Mouse (Mus musculus) bone marrow, adult 2 months (tissue): Measurements from ENCODE around the gene Armc3. TPM values are rescaled to one million over a fixed set of nuclear protein-coding genes. Genes with fewer than 3 reads are reported as not detected.
A peak's percentile ranks its signal among the peaks of the same experiment; 100 is the strongest.

Experiments
- H3K27ac ChIP-seq: fragments of 200-500 bp; 2 replicates; pipeline ENCODE4 v1.5.1; 2012; ENCODE audit warnings: low read depth, mild to moderate bottlenecking, control low read depth, inconsistent platforms, low read length; ENCODE audit not compliant: control insufficient read depth, poor library complexity, insufficient read depth
- H3K4me1 ChIP-seq: fragments of 200-500 bp; 2 replicates; pipeline ENCODE4 v1.6.1; 2011; ENCODE audit warnings: low read length; ENCODE audit not compliant: control insufficient read depth, insufficient read depth
- H3K4me3 ChIP-seq: fragments of 200-500 bp; replicated peaks from 2 replicates; pipeline ENCODE3; 2011; ENCODE audit warnings: mild to moderate bottlenecking, low read depth, low read length, control low read depth; ENCODE audit not compliant: control insufficient read depth
- CTCF ChIP-seq: fragments of 200-500 bp; IDR thresholded peaks from 2 replicates; pipeline ENCODE4 v1.5.1; 2011; ENCODE audit warnings: low read length, control low read depth; ENCODE audit not compliant: control insufficient read depth, insufficient read depth
- POLR2A ChIP-seq: fragments of 200-500 bp; IDR thresholded peaks from 2 replicates; pipeline ENCODE4 v1.6.1; 2011; ENCODE audit warnings: low read depth, mild to moderate bottlenecking, control low read depth, low read length, borderline replicate concordance; ENCODE audit not compliant: control insufficient read depth
- whole genome bisulfite sequencing: fragments of 180-500 bp; shearing (Covaris S2); methylation state at CpG from one replicate; pipeline ENCODE4 v1.1.7; 2018; 5-methylcytosine and 5-hydroxymethylcytosine counted together
- polyA plus RNA-seq: library from polyadenylated mRNA; stranded (reverse); fragments of >200 nt; gene quantifications from 2 replicates; pipeline ENCODE4 v1.2.4, GENCODE M21; 2011; ENCODE audit warnings: low replicate concordance; ENCODE audit not compliant: missing spikeins, insufficient read depth, insufficient read length

Gene Armc3
- polyA plus RNA-seq, 1 experiment: 0.72 TPM

GRCm38 (mm10) chr2:19318499-19318898 lies 119.4 kb downstream of the Armc3 start:
- H3K4me3 ChIP-seq: no peak overlapping the region
- WGBS: 23% methylated on average over 4 of the region's 4 CpGs
- H3K27ac ChIP-seq: no peak overlapping the region
- no peak for TF ChIP-seq POLR2A
- H3K4me1 ChIP-seq: peaks cover 2% of the 10 kb centered on the region; the same call in 1 of the 2 replicates

GRCm38 (mm10) chr2:19319284-19319683 lies 120.2 kb downstream of the Armc3 start:
- WGBS: 71% methylated on average over 3 of the region's 3 CpGs
- Histone ChIP-seq H3K4me1 (peaks cover 2% of the 10 kb centered on the region; the same call in 1 of the 2 replicates), H3K27ac (no peak overlapping the region), H3K4me3 (no peak overlapping the region)
- TF ChIP-seq CTCF: no peak

- Histone ChIP-seq H3K4me3 (no peak overlapping the region), H3K4me1 (no peaks in the 10 kb centered on the region; the same call in 1 of the 2 replicates), H3K27ac (no peak overlapping the region)
- no peak for TF ChIP-seq POLR2A
- no peak for TF ChIP-seq CTCF
- WGBS: 87% methylated on average over 9 of the region's 9 CpGs
Observed at GRCm38 (mm10) chr2:19322448-19322847, 123.3 kb downstream of the Armc3 start.

GRCm38 (mm10) chr2:19326376-19326775 lies 127.3 kb downstream of the Armc3 start:
- 76% methylated on average over 1 of the region's 1 CpGs for WGBS
- TF ChIP-seq CTCF: no peak
- TF ChIP-seq POLR2A: no peak
- Histone ChIP-seq H3K27ac (no peak overlapping the region), H3K4me3 (no peak overlapping the region), H3K4me1 (no peaks in the 10 kb centered on the region)

GRCm38 (mm10) chr2:19327811-19328210 lies 128.7 kb downstream of the Armc3 start:
- Histone ChIP-seq H3K4me1 (no peaks in the 10 kb centered on the region), H3K4me3 (no peak overlapping the region), H3K27ac (no peak overlapping the region)
- WGBS: 60% methylated on average over 4 of the region's 4 CpGs
- TF ChIP-seq POLR2A (no peak), CTCF (no peak)

GRCm38 (mm10) chr2:19343901-19344635 lies 145.0 kb downstream of the Armc3 start:
- TF ChIP-seq CTCF (no peak), POLR2A (no peak)
- Histone ChIP-seq H3K4me3 (no peak overlapping the region), H3K4me1 (no peaks in the 10 kb centered on the region; the same call in 1 of the 2 replicates), H3K27ac (no peak overlapping the region)
- 17% methylated on average over 10 of the region's 10 CpGs for WGBS

GRCm38 (mm10) chr2:19344636-19345413 lies 145.7 kb downstream of the Armc3 start:
- Histone ChIP-seq H3K27ac (no peak overlapping the region), H3K4me1 (no peaks in the 10 kb centered on the region; the same call in 1 of the 2 replicates), H3K4me3 (no peak overlapping the region)
- WGBS: 23% methylated on average over 20 of the region's 20 CpGs
- no peak for TF ChIP-seq POLR2A
- peak; percentile 89 for TF ChIP-seq CTCF

- no peaks in the 10 kb centered on the region; the same call in 1 of the 2 replicates for H3K4me1 ChIP-seq
- 69% methylated on average over 5 of the region's 5 CpGs for WGBS
Observed at GRCm38 (mm10) chr2:19345414-19345964, 146.4 kb downstream of the Armc3 start.

More at GRCm38 (mm10) chr2:19345414-19345964, 146.4 kb downstream of the Armc3 start:
- no peak overlapping the region for H3K4me3 ChIP-seq
- no peak overlapping the region for H3K27ac ChIP-seq
- no peak for TF ChIP-seq POLR2A
